Mouse (Mus musculus): ENCODE results near the gene Crybg2.

GRCm38 (mm10) chr4:134125383-134126060 is 64.9 kb downstream of the Crybg2 start:
- TF ChIP-seq POLR2A (IDR thresholded peaks at IDR 0.05; ENCODE audit: extremely low read depth, insufficient read depth, low read length) (no peak), CTCF (IDR thresholded peaks at IDR 0.05; ENCODE audit: low read depth, low read length) (no peak)
